Mouse (Mus musculus) C2C12 (cell line): ENCODE results near the gene Ptges3l.
"Not testable (repeated sequence)": the region's sequence is repeated elsewhere in the genome, so short reads cannot be mapped to it uniquely, and the experiment has no call there.

ENCODE experiments used
- CTCF ChIP-seq: IDR thresholded peaks from one replicate; pipeline ENCODE4 v1.5.1; 2011; ENCODE audit not compliant: control insufficient read depth, insufficient read depth, insufficient read length
- FOSL1 ChIP-seq: IDR thresholded peaks from one replicate; pipeline ENCODE4 v1.8.0; 2011; ENCODE audit warnings: mild to moderate bottlenecking, low read length; ENCODE audit not compliant: poor library complexity, insufficient read depth, severe bottlenecking
- MYOD1 ChIP-seq: IDR thresholded peaks from one replicate; pipeline ENCODE4 v1.6.1; 2011; ENCODE audit warnings: low read depth; ENCODE audit not compliant: control insufficient read depth, insufficient read length
- MYOG ChIP-seq: IDR thresholded peaks from one replicate; pipeline ENCODE4 v1.6.1; 2011; ENCODE audit not compliant: control insufficient read depth, insufficient read length; ENCODE audit errors: extremely low read depth
- USF1 ChIP-seq: IDR thresholded peaks from one replicate; pipeline ENCODE4 v1.6.1; 2011; ENCODE audit warnings: low read depth, mild to moderate bottlenecking, control low read depth, moderate library complexity

DNA sequence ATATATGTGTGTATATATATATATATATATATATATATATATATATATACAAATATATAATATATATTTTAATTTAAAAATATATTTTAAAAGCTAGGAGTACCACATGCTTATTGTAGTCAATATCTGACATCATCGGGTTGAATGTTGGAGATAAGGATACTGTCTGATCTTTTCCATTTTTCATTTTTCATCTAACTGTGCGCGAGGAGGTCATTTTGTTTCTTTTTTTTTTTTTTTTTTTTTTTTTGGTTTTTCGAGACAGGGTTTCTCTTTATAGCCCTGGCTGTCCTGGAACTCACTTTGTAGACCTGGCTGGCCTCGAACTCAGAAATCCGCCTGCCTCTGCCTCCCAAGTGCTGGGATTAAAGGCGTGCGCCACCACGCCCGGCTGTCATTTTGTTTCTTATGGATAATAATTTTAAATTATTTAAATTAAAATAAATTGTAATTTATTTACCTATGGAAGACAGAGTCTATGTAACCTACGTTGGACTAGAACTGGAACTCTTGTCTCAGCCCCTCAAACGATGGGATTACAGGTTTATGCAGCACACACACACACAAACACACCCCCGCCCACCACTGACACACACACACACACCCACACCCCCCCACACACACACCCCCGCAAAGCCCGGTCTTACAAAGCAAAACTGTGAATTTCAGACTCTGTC, 16.5 kb upstream of the Ptges3l start:
- TF ChIP-seq FOSL1, USF1, CTCF, MYOD1, MYOG: not testable (repeated sequence)
